Mouse (Mus musculus) gastrocnemius, postnatal 36 days (tissue): ENCODE measurements around the gene Ntn3. TPM values are rescaled to one million over a fixed set of nuclear protein-coding genes. Genes with fewer than 3 reads are reported as not detected.

Experiments used
- DNase-seq, 2 experiments: peaks; one replicate each; pipeline ENCODE4 v3.0.0; 2022
- intact Hi-C: fragments of 180-260 bp; cut with DNase I; formaldehyde crosslinking; loops from one replicate; pipeline ENCODE4 v1.15.1; 2025
- total RNA-seq, 2 experiments: library from RNA; stranded (reverse); gene quantifications; 2 replicates each; pipeline ENCODE4 v1.2.3; 2021

The Ntn3 gene
- total RNA-seq, 2 experiments from 2014 or later: 0.33 to 0.35 TPM

GRCm38 (mm10) chr17:24193268-24193667 is 16.1 kb downstream of the Ntn3 start:
- intact Hi-C loops: no loop called here
- no peak for DNase-seq

- intact Hi-C loops: no loop called here
- DNase-seq: no peak
Observed at GRCm38 (mm10) chr17:24192848-24193247, 16.5 kb downstream of the Ntn3 start.

- intact Hi-C loops: no loop called here
- no peak for DNase-seq
Observed at GRCm38 (mm10) chr17:24191481-24191880, 17.9 kb downstream of the Ntn3 start.

GRCm38 (mm10) chr17:24190934-24191333 is 18.4 kb downstream of the Ntn3 start:
- intact Hi-C loops: no loop called here
- no peak for DNase-seq

GRCm38 (mm10) chr17:24174259-24174658 is 35.1 kb downstream of the Ntn3 start:
- intact Hi-C loops: loop anchor here (5.0 kb wide), 4 partner anchors 68 to 213 kb away; partner anchors contain the start of genes Abca17 and Abca3
- no peak for DNase-seq

- DNase-seq: peak in 1 of 2 experiments; percentile 52
- intact Hi-C loops: loop anchor here (5.0 kb wide), 4 partner anchors 69 to 214 kb away; partner anchors contain the start of genes Abca17 and Abca3
Observed at GRCm38 (mm10) chr17:24173423-24173822, 35.9 kb downstream of the Ntn3 start.

GRCm38 (mm10) chr17:24171738-24172137 is 37.6 kb downstream of the Ntn3 start:
- no peak for DNase-seq
- intact Hi-C loops: loop anchor here (5.0 kb wide), 4 partner anchors 71 to 216 kb away; partner anchors contain the start of genes Abca17 and Abca3

- no peak for DNase-seq
- intact Hi-C loops: loop anchor here (5.0 kb wide), 4 partner anchors 72 to 217 kb away; partner anchors contain the start of genes Abca17 and Abca3
Observed at GRCm38 (mm10) chr17:24170729-24171128, 38.6 kb downstream of the Ntn3 start.

GRCm38 (mm10) chr17:24170125-24170524 is 39.2 kb downstream of the Ntn3 start:
- no peak for DNase-seq
- intact Hi-C loops: loop anchor here (5.0 kb wide), 4 partner anchors 72 to 217 kb away; partner anchors contain the start of genes Abca17 and Abca3

- intact Hi-C loops: loop anchor here (5.0 kb wide), 4 partner anchors 73 to 218 kb away; partner anchors contain the start of genes Abca17 and Abca3
- peak; percentile 94 to 97 for DNase-seq
Observed at GRCm38 (mm10) chr17:24169317-24170065, 39.8 kb downstream of the Ntn3 start, which contains the start of gene Atp6v0c. Atp6v0c (minus strand) TSS chr17:24169702.

- DNase-seq: peak in 1 of 2 experiments; percentile 35
- intact Hi-C loops: no loop called here
Observed at GRCm38 (mm10) chr17:24168590-24169277, 40.6 kb downstream of the Ntn3 start.

- no peak for DNase-seq
- intact Hi-C loops: no loop called here
Observed at GRCm38 (mm10) chr17:24167891-24168505, 41.3 kb downstream of the Ntn3 start.

- intact Hi-C loops: no loop called here
- no peak for DNase-seq
Observed at GRCm38 (mm10) chr17:24167120-24167519, 42.2 kb downstream of the Ntn3 start.

GRCm38 (mm10) chr17:24164566-24165259 is 44.6 kb downstream of the Ntn3 start:
- intact Hi-C loops: no loop called here
- no peak for DNase-seq

GRCm38 (mm10) chr17:24163176-24163962 is 46.0 kb downstream of the Ntn3 start, which contains the start of gene Amdhd2:
Amdhd2 (minus strand) TSS chr17:24163766.
- intact Hi-C loops: no loop called here
- peak; percentile 96 to 98 for DNase-seq

GRCm38 (mm10) chr17:24162584-24163175 is 46.7 kb downstream of the Ntn3 start:
- no peak for DNase-seq
- intact Hi-C loops: no loop called here

- intact Hi-C loops: no loop called here
Observed at GRCm38 (mm10) chr17:24161466-24161865, 47.9 kb downstream of the Ntn3 start.

GRCm38 (mm10) chr17:24157526-24157925 is 51.8 kb downstream of the Ntn3 start:
- intact Hi-C loops: no loop called here
- no peak for DNase-seq

More at GRCm38 (mm10) chr17:24161466-24161865, 47.9 kb downstream of the Ntn3 start:
- no peak for DNase-seq

GRCm38 (mm10) chr17:24157121-24157520 is 52.2 kb downstream of the Ntn3 start:
- intact Hi-C loops: no loop called here
- DNase-seq: no peak
